Mouse (Mus musculus): ENCODE data around the gene Celsr1. TPM values are rescaled to one million over a fixed set of nuclear protein-coding genes. Genes with fewer than 3 reads are reported as not detected.
"Not testable (repeated sequence)": the region's sequence is repeated elsewhere in the genome, so short reads cannot be mapped to it uniquely, and the experiment has no call there.

Gene Celsr1
- total and polyA plus RNA-seq, 2 experiments: 2.4 to 11.5 TPM

DNA sequence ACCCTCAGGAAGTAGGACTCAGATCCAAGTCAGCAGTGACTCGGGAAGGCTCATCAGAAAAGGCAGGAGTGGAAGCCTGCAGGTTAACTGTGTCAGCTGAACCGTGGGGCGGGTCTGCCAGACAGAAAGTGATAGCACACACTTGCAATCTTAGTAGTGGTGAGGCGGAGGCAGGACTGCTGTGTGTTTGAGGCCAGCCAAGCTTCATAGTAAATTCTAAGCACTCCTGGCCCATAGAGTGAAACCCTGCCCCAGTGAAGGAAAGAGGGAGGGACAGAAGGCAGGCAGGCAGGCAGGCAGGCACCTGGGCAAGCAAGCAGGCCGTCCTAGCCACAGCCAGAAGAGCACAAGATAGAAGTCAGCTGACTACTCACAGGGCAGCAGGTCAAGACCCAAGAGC, 148.0 kb downstream of the Celsr1 start:
- TF ChIP-seq POLR2A (IDR thresholded peaks at IDR 0.05; ENCODE audit: extremely low read depth, insufficient read depth, low read length): no peak
- no peak for TF ChIP-seq CTCF (IDR thresholded peaks at IDR 0.05; ENCODE audit: low read depth, low read length)
- no peak for DNase-seq (ENCODE audit: extremely low read depth, low read depth, low spot score)
- no peaks in the 10 kb centered on the region for H3K79me2 ChIP-seq (ENCODE audit: control insufficient read depth, insufficient read depth, low read length)
- no peak overlapping the region for H3K9ac ChIP-seq (ENCODE audit: low read depth, low read length)
- H3K4me3 ChIP-seq (ENCODE audit: insufficient read depth, low read depth, low read length): no peak overlapping the region
- no peaks in the 10 kb centered on the region for H3K27me3 ChIP-seq (ENCODE audit: control insufficient read depth, insufficient read depth, low read length)
- peaks cover 23% of the 10 kb centered on the region for H3K36me3 ChIP-seq (ENCODE audit: control insufficient read depth, insufficient read depth, low read length)
- no peak overlapping the region for H3K27ac ChIP-seq (replicated peaks; ENCODE audit: insufficient read depth, low read depth, low read length)
- WGBS: 90% methylated on average over 5 of the region's 5 CpGs
- no peaks in the 10 kb centered on the region for H3K4me1 ChIP-seq (ENCODE audit: control insufficient read depth, insufficient read depth, low read length)

DNA sequence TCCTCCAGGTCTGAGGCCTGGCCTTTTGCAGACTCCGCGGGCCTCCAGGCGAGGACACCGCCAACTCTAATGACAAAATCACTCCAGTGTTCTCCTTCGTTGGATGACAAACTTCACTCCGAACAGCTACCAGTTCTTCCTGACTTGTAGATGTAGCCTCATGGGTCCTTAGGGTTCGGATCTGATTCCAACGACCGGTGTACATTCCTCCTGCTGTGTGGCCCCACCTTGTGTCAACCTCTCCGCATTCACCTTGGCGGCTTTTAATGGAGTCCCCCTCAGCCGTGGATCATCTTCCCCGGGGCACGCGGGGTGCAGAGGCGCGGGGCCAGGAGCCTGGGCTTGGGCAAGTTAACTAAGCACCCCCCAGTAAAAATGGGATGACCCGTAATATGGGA, 154.1 kb downstream of the Celsr1 start:
- peak overlapping the region; percentile 84 for H3K9ac ChIP-seq (ENCODE audit: low read depth, low read length)
- no peaks in the 10 kb centered on the region for H3K27me3 ChIP-seq (ENCODE audit: control insufficient read depth, insufficient read depth, low read length)
- peaks cover 7% of the 10 kb centered on the region for H3K4me1 ChIP-seq (ENCODE audit: control insufficient read depth, insufficient read depth, low read length)
- no peak for TF ChIP-seq CTCF (IDR thresholded peaks at IDR 0.05; ENCODE audit: low read depth, low read length)
- no peak for TF ChIP-seq POLR2A (IDR thresholded peaks at IDR 0.05; ENCODE audit: extremely low read depth, insufficient read depth, low read length)
- peak overlapping the region; percentile 66 for H3K4me3 ChIP-seq (ENCODE audit: insufficient read depth, low read depth, low read length)
- no peak for DNase-seq (ENCODE audit: extremely low read depth, low read depth, low spot score)
- no peaks in the 10 kb centered on the region for H3K79me2 ChIP-seq (ENCODE audit: control insufficient read depth, insufficient read depth, low read length)
- peak overlapping the region; percentile 58 for H3K27ac ChIP-seq (replicated peaks; ENCODE audit: insufficient read depth, low read depth, low read length)
- H3K36me3 ChIP-seq (ENCODE audit: control insufficient read depth, insufficient read depth, low read length): no peaks in the 10 kb centered on the region
- under 1% methylated on average over 18 of the region's 18 CpGs for WGBS

DNA sequence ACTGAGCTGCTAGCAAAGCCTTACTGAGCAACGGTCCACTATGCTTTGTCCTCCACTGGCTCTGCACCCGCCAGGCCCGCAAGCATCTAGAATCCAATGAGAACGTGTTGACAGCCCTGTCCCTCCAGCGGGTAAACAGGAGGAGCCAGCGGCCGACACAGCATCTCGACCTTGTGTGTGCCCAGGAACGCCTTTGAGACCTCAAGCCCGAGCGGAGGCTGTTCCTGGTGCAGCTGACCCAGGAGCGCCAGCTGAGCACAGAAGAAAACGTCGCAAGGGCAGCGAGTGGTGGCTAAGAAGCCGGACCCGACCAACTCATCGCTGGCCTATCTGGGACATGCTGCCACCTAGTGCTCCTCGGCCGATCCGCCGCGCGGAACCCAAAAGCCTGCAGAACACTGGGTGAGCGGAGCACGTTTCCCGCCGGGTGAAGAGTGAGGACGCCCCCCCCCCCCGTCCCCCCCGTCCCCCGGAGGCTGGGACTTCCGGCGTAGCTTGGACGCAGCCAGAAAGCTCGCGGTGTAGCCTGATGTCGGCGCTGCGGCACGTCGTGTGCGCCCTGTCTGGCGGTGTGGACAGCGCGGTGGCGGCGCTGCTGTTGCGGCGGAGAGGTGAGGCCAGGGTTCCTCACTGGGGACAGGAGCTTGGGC, 154.6 kb downstream of the Celsr1 start, which contains the start of gene Trmu:
Gene Trmu (plus strand): TSS at position 465 of the 650 bp plus-strand sequence.
- H3K27me3 ChIP-seq (ENCODE audit: control insufficient read depth, insufficient read depth, low read length): no peaks in the 10 kb centered on the region
- no peaks in the 10 kb centered on the region for H3K36me3 ChIP-seq (ENCODE audit: control insufficient read depth, insufficient read depth, low read length)
- peak; percentile 78 for DNase-seq (ENCODE audit: extremely low read depth, low read depth, low spot score)
- peak within 1 kb of the TSS; percentile 84 for H3K9ac ChIP-seq (ENCODE audit: low read depth, low read length)
- H3K27ac ChIP-seq (replicated peaks; ENCODE audit: insufficient read depth, low read depth, low read length): peak within 1 kb of the TSS; percentile 58
- 1% methylated on average over 50 of the region's 50 CpGs for WGBS
- peak within 1 kb of the TSS; percentile 72 for H3K4me3 ChIP-seq (ENCODE audit: insufficient read depth, low read depth, low read length)
- no peaks in the 10 kb centered on the region for H3K79me2 ChIP-seq (ENCODE audit: control insufficient read depth, insufficient read depth, low read length)
- H3K4me1 ChIP-seq (ENCODE audit: control insufficient read depth, insufficient read depth, low read length): peaks cover 7% of the 10 kb centered on the region
- TF ChIP-seq POLR2A (IDR thresholded peaks at IDR 0.05; ENCODE audit: extremely low read depth, insufficient read depth, low read length): peak; percentile 68
- TF ChIP-seq CTCF (IDR thresholded peaks at IDR 0.05; ENCODE audit: low read depth, low read length): peak; percentile 80

DNA sequence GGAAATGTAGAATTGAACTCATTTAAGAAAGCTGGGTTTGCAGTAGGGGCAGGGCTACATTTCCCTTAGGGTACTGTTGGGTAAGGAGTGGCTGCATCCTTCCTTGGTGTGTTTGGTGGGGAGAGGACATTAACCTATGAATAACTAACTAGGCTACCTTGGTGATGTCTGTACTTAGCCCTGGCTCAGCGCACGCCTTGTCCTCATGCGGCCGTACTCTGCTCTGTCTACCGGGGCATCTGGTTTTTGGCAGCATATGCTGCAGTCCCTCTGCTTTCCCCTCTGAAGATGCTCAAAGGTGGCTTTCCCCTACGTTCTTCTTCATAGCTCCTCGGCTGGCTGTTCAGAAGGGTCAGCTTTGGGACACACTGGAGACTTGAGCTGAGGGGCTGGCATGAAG, 156.2 kb downstream of the Celsr1 start:
- H3K9ac ChIP-seq (ENCODE audit: low read depth, low read length): no peak overlapping the region
- no peaks in the 10 kb centered on the region for H3K27me3 ChIP-seq (ENCODE audit: control insufficient read depth, insufficient read depth, low read length)
- H3K27ac ChIP-seq (replicated peaks; ENCODE audit: insufficient read depth, low read depth, low read length): no peak overlapping the region
- no peaks in the 10 kb centered on the region for H3K79me2 ChIP-seq (ENCODE audit: control insufficient read depth, insufficient read depth, low read length)
- H3K36me3 ChIP-seq (ENCODE audit: control insufficient read depth, insufficient read depth, low read length): no peaks in the 10 kb centered on the region
- TF ChIP-seq POLR2A (IDR thresholded peaks at IDR 0.05; ENCODE audit: extremely low read depth, insufficient read depth, low read length) (no peak), CTCF (IDR thresholded peaks at IDR 0.05; ENCODE audit: low read depth, low read length) (no peak)
- 96% methylated on average over 7 of the region's 7 CpGs for WGBS
- no peak overlapping the region for H3K4me3 ChIP-seq (ENCODE audit: insufficient read depth, low read depth, low read length)
- DNase-seq (ENCODE audit: extremely low read depth, low read depth, low spot score): no peak
- H3K4me1 ChIP-seq (ENCODE audit: control insufficient read depth, insufficient read depth, low read length): peaks cover 7% of the 10 kb centered on the region

DNA sequence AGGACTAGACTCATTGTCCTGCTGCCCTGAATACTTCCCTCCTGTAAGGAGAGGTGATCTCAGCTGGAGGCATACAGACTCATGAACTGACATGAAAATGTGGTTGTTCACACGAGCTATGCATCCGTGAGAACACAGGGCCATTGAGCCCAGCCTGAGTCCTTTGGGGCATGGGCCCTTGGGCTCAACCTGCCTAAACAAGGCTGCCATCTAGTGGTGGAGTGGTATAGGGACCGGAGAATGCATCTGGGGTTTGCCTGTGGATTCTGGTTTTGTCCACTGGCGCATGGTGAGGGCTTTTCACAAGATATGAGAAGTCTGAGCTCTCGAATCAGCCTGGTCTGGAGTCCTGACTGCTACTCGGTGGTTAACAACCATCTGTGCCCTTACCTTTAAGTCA, 165.9 kb downstream of the Celsr1 start:
- 29% methylated on average over 6 of the region's 6 CpGs for WGBS
- Histone ChIP-seq H3K27ac (replicated peaks; ENCODE audit: insufficient read depth, low read depth, low read length) (no peak overlapping the region), H3K27me3 (ENCODE audit: control insufficient read depth, insufficient read depth, low read length) (no peaks in the 10 kb centered on the region), H3K4me1 (ENCODE audit: control insufficient read depth, insufficient read depth, low read length) (no peaks in the 10 kb centered on the region), H3K36me3 (ENCODE audit: control insufficient read depth, insufficient read depth, low read length) (no peaks in the 10 kb centered on the region), H3K4me3 (ENCODE audit: insufficient read depth, low read depth, low read length) (no peak overlapping the region), H3K79me2 (ENCODE audit: control insufficient read depth, insufficient read depth, low read length) (no peaks in the 10 kb centered on the region), H3K9ac (ENCODE audit: low read depth, low read length) (no peak overlapping the region)
- peak; percentile 61 for DNase-seq (ENCODE audit: extremely low read depth, low read depth, low spot score)
- TF ChIP-seq CTCF (IDR thresholded peaks at IDR 0.05; ENCODE audit: low read depth, low read length) (peak; percentile 98), POLR2A (IDR thresholded peaks at IDR 0.05; ENCODE audit: extremely low read depth, insufficient read depth, low read length) (no peak)

- H3K36me3 ChIP-seq (ENCODE audit: control insufficient read depth, insufficient read depth, low read length); H3K9ac ChIP-seq (ENCODE audit: low read depth, low read length); H3K27ac ChIP-seq (replicated peaks; ENCODE audit: insufficient read depth, low read depth, low read length); H3K79me2 ChIP-seq (ENCODE audit: control insufficient read depth, insufficient read depth, low read length); H3K4me1 ChIP-seq (ENCODE audit: control insufficient read depth, insufficient read depth, low read length); H3K27me3 ChIP-seq (ENCODE audit: control insufficient read depth, insufficient read depth, low read length); DNase-seq (ENCODE audit: extremely low read depth, low read depth, low spot score); H3K4me3 ChIP-seq (ENCODE audit: insufficient read depth, low read depth, low read length): not testable (repeated sequence)
- 97% methylated on average over 7 of the region's 7 CpGs for WGBS
Observed at GRCm38 (mm10) chr15:85865913-85866312, 167.7 kb downstream of the Celsr1 start.
